Mouse (Mus musculus): Measurements from ENCODE around the gene Rptor. TPM values are rescaled to one million over a fixed set of nuclear protein-coding genes. Genes with fewer than 3 reads are reported as not detected.

Gene Rptor
- polyA plus RNA-seq, 1 experiment from 2014 or later: 9.1 TPM

DNA sequence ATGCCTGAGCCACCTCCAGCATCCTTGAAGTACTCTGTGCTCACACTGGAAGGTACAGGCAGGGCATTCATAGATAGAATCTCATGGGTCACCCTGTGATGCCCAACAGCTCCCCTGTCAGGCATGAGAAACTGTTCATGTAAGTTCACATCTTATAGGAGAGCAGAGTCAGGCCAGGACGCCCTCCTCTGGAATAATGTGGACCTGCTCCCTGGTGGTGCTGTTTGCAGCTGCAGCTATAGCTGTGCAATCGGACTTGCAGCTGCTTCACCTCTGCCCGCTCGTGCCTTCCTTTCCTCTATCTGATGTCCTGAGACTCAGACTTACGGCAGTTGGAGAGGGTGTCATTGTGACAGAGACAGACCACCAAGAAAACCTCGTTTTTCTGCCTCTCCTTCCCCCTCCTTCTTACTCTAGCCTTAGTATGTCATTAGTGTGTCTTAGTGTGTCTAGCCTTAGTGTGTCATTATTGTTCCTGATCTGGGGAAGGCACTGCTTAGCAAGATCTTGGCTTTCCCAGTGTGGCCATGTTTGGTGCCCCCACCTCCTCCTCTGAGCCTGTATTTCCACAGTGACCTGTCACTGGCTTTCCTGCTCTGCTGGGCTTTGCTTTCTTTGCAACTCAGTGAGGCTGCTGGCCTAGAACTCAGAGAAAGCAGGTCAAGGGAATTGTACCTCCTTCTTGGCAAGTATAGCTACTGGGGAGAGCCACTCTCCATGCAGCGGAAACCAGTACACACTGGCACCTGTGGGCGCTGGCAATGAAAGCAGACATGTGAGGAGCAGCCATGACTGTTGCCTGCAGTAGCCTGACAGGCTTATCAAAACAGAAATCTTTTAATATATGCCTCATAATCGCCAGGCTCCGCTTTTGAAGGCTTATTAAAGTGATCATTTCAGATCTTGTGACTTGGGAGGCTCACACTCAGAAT lies 237.0 kb downstream of the Rptor start:
- WGBS: 87% methylated on average over 10 of the region's 10 CpGs
- H3K27me3 ChIP-seq (ENCODE audit: insufficient read depth, low read length): no peaks in the 10 kb centered on the region
- H3K27ac ChIP-seq (ENCODE audit: low read length): no peak overlapping the region
- no peaks in the 10 kb centered on the region for H3K9me3 ChIP-seq (ENCODE audit: low read length)
- no peak overlapping the region for H3K9ac ChIP-seq (replicated peaks; ENCODE audit: low read length)
- H3K4me3 ChIP-seq (ENCODE audit: low read length): no peak overlapping the region
- no peak for ATAC-seq (ENCODE audit: low FRiP score, low TSS enrichment)
- H3K36me3 ChIP-seq (ENCODE audit: insufficient read depth, low read length): peaks cover 7% of the 10 kb centered on the region; the same call in 1 of the 2 replicates
- H3K4me1 ChIP-seq (ENCODE audit: insufficient read depth, low read length): no peaks in the 10 kb centered on the region
- no peak overlapping the region for H3K4me2 ChIP-seq (replicated peaks; ENCODE audit: low read depth, low read length)

DNA sequence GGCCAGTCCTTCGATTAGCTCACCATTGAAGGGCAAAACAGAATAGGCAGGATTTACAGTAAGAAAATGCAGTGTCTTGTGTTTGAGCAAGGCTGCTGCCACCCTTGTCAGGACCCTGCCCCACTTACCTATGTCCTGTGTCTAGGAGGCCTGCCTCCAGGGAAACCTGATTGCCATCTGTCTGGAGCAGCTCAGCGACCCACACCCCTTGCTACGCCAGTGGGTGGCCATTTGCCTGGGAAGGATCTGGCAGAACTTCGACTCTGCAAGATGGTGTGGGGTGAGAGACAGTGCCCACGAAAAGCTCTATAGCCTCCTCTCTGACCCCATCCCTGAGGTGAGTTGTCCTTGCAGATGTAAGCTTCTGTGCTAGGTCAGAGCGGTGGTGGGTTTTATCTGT lies 243.9 kb downstream of the Rptor start:
- Histone ChIP-seq H3K4me1 (ENCODE audit: insufficient read depth, low read length) (no peaks in the 10 kb centered on the region), H3K36me3 (ENCODE audit: insufficient read depth, low read length) (peaks cover 31% of the 10 kb centered on the region), H3K4me3 (ENCODE audit: low read length) (no peak overlapping the region), H3K9ac (replicated peaks; ENCODE audit: low read length) (no peak overlapping the region), H3K27ac (ENCODE audit: low read length) (no peak overlapping the region), H3K9me3 (ENCODE audit: low read length) (no peaks in the 10 kb centered on the region), H3K27me3 (ENCODE audit: insufficient read depth, low read length) (no peaks in the 10 kb centered on the region), H3K4me2 (replicated peaks; ENCODE audit: low read depth, low read length) (no peak overlapping the region)
- WGBS: 94% methylated on average over 6 of the region's 6 CpGs
- no peak for ATAC-seq (ENCODE audit: low FRiP score, low TSS enrichment)

DNA sequence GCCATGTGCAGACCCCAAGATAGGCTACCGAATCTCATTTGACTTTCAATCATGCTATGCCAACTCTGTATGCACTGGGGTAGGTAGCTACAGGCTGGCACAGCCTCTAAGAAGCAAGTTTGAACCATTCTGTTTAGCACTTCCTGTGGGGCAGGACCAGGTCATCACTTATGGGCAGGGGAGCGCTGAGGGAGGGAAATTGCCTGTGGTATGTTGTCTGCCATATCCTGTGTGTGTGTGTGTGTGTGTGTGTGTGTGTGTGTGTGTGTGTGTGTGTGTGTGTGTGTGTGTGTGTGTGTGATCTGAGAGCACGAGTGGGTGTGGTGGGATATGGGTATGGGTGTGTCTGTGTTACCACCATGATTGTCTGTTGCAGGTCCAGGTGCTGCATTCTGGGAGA lies 244.4 kb downstream of the Rptor start:
- no peaks in the 10 kb centered on the region for H3K4me1 ChIP-seq (ENCODE audit: insufficient read depth, low read length)
- no peak for ATAC-seq (ENCODE audit: low FRiP score, low TSS enrichment)
- H3K4me2 ChIP-seq (replicated peaks; ENCODE audit: low read depth, low read length): no peak overlapping the region
- no peaks in the 10 kb centered on the region for H3K9me3 ChIP-seq (ENCODE audit: low read length)
- peaks cover 36% of the 10 kb centered on the region for H3K36me3 ChIP-seq (ENCODE audit: insufficient read depth, low read length)
- WGBS: 86% methylated on average over 3 of the region's 3 CpGs
- H3K27me3 ChIP-seq (ENCODE audit: insufficient read depth, low read length): no peaks in the 10 kb centered on the region
- no peak overlapping the region for H3K4me3 ChIP-seq (ENCODE audit: low read length)
- no peak overlapping the region for H3K9ac ChIP-seq (replicated peaks; ENCODE audit: low read length)
- no peak overlapping the region for H3K27ac ChIP-seq (ENCODE audit: low read length)

DNA sequence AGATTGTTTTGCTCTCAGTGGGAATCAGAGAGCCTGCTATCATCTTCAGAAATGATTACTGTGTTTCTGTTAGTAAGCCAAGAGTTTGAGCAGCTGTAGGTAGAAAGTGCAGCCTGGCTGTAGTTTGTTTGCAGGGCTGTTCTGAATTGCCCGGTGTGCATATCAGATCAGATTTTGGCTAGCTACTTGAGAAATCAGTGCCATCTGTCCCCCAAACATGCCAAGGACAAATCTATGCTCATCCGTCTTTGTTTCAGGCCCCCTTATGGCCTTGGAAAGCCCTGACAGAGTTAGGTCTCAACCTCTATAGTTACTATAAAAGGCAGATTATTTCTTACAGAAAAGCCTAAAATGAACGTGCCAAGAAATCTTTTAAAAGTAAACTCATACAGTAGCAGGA lies 244.9 kb downstream of the Rptor start:
- WGBS: 93% methylated on average over 3 of the region's 3 CpGs
- no peak for ATAC-seq (ENCODE audit: low FRiP score, low TSS enrichment)
- H3K36me3 ChIP-seq (ENCODE audit: insufficient read depth, low read length): peaks cover 40% of the 10 kb centered on the region
- H3K9me3 ChIP-seq (ENCODE audit: low read length): no peaks in the 10 kb centered on the region
- no peak overlapping the region for H3K4me3 ChIP-seq (ENCODE audit: low read length)
- no peaks in the 10 kb centered on the region for H3K4me1 ChIP-seq (ENCODE audit: insufficient read depth, low read length)
- H3K4me2 ChIP-seq (replicated peaks; ENCODE audit: low read depth, low read length): no peak overlapping the region
- no peak overlapping the region for H3K9ac ChIP-seq (replicated peaks; ENCODE audit: low read length)
- H3K27ac ChIP-seq (ENCODE audit: low read length): no peak overlapping the region
- H3K27me3 ChIP-seq (ENCODE audit: insufficient read depth, low read length): no peaks in the 10 kb centered on the region

DNA sequence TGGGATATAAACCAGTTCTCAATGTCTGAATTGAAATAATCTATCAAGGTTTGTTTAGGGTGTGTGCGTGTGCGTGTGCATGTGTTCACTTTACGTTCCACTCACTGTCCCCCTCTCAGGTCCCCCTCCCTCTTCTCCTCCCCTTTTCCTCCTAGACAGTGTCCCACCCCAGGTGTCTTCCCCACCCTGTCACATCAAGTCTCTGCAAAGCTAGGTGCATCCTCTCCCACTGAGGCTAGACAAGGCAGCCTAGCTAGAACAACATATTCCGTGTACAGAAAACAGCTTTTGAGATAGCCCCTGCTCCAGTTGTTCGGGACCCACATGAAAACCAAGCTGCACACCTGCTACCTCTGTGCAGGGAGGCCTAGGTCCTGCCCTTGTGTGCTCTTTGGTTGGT lies 245.5 kb downstream of the Rptor start:
- 96% methylated on average over 5 of the region's 5 CpGs for WGBS
- no peak for ATAC-seq (ENCODE audit: low FRiP score, low TSS enrichment)
- no peak overlapping the region for H3K4me3 ChIP-seq (ENCODE audit: low read length)
- H3K9me3 ChIP-seq (ENCODE audit: low read length): no peaks in the 10 kb centered on the region
- H3K36me3 ChIP-seq (ENCODE audit: insufficient read depth, low read length): peaks cover 46% of the 10 kb centered on the region
- no peaks in the 10 kb centered on the region for H3K27me3 ChIP-seq (ENCODE audit: insufficient read depth, low read length)
- no peak overlapping the region for H3K9ac ChIP-seq (replicated peaks; ENCODE audit: low read length)
- no peak overlapping the region for H3K27ac ChIP-seq (ENCODE audit: low read length)
- no peaks in the 10 kb centered on the region for H3K4me1 ChIP-seq (ENCODE audit: insufficient read depth, low read length)
- H3K4me2 ChIP-seq (replicated peaks; ENCODE audit: low read depth, low read length): no peak overlapping the region

DNA sequence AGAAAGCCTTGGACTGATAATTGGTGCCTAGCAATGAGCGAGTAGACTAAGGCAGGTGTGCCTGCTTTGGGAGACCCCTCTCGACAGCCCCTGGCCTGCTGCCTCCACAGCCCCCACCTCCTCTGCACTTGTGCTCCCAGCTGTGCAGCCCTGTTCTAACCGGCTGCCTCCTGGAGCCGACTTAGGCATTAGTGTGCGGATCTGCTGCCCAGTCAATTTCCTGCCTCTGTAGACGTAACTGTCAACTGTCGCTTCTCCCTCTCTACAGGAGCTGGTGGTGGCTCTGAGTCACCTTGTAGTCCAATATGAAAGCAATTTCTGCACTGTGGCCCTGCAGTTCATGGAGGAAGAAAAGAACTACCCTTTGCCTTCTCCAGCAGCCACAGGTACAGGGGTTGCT lies 253.3 kb downstream of the Rptor start:
- Histone ChIP-seq H3K9ac (replicated peaks; ENCODE audit: low read length) (no peak overlapping the region), H3K27me3 (ENCODE audit: insufficient read depth, low read length) (no peaks in the 10 kb centered on the region), H3K27ac (ENCODE audit: low read length) (no peak overlapping the region), H3K4me2 (replicated peaks; ENCODE audit: low read depth, low read length) (no peak overlapping the region), H3K9me3 (ENCODE audit: low read length) (no peaks in the 10 kb centered on the region), H3K4me1 (ENCODE audit: insufficient read depth, low read length) (no peaks in the 10 kb centered on the region), H3K36me3 (ENCODE audit: insufficient read depth, low read length) (peaks cover 53% of the 10 kb centered on the region), H3K4me3 (ENCODE audit: low read length) (no peak overlapping the region)
- no peak for ATAC-seq (ENCODE audit: low FRiP score, low TSS enrichment)
- WGBS: 68% methylated on average over 7 of the region's 7 CpGs

DNA sequence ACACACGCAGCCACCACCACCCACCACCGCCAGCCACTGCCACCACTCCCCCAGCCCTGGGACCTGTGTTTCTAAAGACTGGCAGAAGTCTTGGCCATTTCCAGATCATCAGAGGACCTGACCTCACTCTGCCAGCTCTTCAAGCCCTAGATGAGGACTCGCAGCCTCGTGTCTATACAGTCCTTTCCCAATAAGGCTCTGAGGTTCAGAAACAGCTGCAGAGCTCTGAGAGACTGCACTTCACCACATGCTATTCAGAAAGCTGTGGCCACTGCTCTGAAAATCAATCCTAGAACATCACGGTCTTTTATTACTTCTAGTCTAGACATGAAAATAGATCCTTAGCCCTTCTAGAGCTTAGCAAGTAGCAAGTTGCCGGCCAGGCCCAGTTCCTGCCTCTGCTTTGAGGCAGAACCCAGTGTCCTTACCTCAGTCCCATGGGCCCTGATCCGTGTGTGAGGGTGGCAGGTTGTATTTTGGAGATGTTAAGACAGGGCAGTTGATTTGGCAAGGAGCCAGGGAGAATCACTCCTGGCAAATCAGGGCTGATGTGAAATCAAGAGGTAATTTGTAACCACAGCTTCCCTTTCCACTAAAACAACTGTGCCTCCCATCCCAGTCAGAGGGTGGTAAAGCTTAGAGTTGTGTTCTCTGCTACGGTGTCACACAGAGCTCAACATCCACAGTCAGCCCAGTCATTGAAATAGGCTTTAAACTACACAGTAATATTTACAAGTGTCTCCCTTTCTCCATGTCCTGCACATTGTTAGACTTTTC lies 260.0 kb downstream of the Rptor start:
- WGBS: 79% methylated on average over 8 of the region's 8 CpGs
- no peak overlapping the region for H3K27ac ChIP-seq (ENCODE audit: low read length)
- H3K9me3 ChIP-seq (ENCODE audit: low read length): no peaks in the 10 kb centered on the region
- peaks cover 23% of the 10 kb centered on the region for H3K36me3 ChIP-seq (ENCODE audit: insufficient read depth, low read length)
- no peak overlapping the region for H3K9ac ChIP-seq (replicated peaks; ENCODE audit: low read length)
- H3K27me3 ChIP-seq (ENCODE audit: insufficient read depth, low read length): no peaks in the 10 kb centered on the region
- no peak overlapping the region for H3K4me2 ChIP-seq (replicated peaks; ENCODE audit: low read depth, low read length)
- ATAC-seq (ENCODE audit: low FRiP score, low TSS enrichment): no peak
- no peaks in the 10 kb centered on the region for H3K4me1 ChIP-seq (ENCODE audit: insufficient read depth, low read length)
- no peak overlapping the region for H3K4me3 ChIP-seq (ENCODE audit: low read length)

DNA sequence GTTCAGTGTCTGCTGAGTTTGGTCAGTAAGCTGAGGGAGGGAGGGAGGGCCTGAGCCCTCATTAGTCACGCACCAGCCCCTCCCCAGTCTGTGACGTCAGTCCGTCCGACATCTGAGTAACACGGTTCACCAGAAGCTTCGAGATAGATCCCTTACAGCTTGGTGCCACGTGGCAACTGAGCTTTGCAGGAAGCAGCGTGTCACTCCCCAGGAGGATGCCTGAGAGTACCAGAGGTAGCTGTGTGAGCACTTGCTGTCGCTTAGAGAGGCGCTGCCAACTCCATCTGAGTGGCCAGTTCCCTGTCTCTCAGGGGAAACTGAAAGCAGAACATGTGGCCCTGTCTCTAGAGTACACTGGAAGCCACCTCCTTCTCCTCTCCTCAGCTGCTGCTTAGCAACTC lies 260.7 kb downstream of the Rptor start:
- Histone ChIP-seq H3K4me3 (ENCODE audit: low read length) (no peak overlapping the region), H3K27ac (ENCODE audit: low read length) (no peak overlapping the region), H3K4me1 (ENCODE audit: insufficient read depth, low read length) (no peaks in the 10 kb centered on the region), H3K9ac (replicated peaks; ENCODE audit: low read length) (no peak overlapping the region), H3K27me3 (ENCODE audit: insufficient read depth, low read length) (no peaks in the 10 kb centered on the region), H3K9me3 (ENCODE audit: low read length) (no peaks in the 10 kb centered on the region), H3K4me2 (replicated peaks; ENCODE audit: low read depth, low read length) (no peak overlapping the region), H3K36me3 (ENCODE audit: insufficient read depth, low read length) (peaks cover 17% of the 10 kb centered on the region)
- 31% methylated on average over 10 of the region's 10 CpGs for WGBS
- ATAC-seq (ENCODE audit: low FRiP score, low TSS enrichment): peak; percentile 59; the same call in 1 of the 2 replicates

DNA sequence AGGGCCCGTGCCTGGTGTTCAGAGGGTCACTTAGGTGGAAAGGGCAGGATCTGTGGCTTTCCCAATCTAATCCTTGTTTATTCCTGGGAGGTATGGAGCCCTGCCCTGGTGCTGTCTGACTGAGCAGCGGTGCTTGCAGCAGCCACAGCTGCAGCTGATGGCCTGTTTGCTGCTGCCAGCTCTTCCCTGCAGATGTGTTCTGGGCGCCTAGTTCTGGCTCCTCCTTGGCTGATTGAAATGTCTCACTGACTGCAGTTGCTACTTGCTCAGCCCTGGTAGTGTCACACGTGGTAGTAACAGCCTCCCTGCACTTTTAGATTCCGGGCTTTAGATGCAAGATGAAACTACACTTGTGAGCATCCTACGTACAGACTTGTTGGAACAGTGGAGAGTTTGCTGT lies 264.1 kb downstream of the Rptor start:
- H3K27ac ChIP-seq (ENCODE audit: low read length): no peak overlapping the region
- no peaks in the 10 kb centered on the region for H3K27me3 ChIP-seq (ENCODE audit: insufficient read depth, low read length)
- H3K4me2 ChIP-seq (replicated peaks; ENCODE audit: low read depth, low read length): no peak overlapping the region
- no peaks in the 10 kb centered on the region for H3K9me3 ChIP-seq (ENCODE audit: low read length)
- no peaks in the 10 kb centered on the region for H3K4me1 ChIP-seq (ENCODE audit: insufficient read depth, low read length)
- no peak for ATAC-seq (ENCODE audit: low FRiP score, low TSS enrichment)
- H3K9ac ChIP-seq (replicated peaks; ENCODE audit: low read length): no peak overlapping the region
- 88% methylated on average over 6 of the region's 6 CpGs for WGBS
- H3K4me3 ChIP-seq (ENCODE audit: low read length): no peak overlapping the region
- H3K36me3 ChIP-seq (ENCODE audit: insufficient read depth, low read length): peaks cover 16% of the 10 kb centered on the region; the same call in 1 of the 2 replicates

DNA sequence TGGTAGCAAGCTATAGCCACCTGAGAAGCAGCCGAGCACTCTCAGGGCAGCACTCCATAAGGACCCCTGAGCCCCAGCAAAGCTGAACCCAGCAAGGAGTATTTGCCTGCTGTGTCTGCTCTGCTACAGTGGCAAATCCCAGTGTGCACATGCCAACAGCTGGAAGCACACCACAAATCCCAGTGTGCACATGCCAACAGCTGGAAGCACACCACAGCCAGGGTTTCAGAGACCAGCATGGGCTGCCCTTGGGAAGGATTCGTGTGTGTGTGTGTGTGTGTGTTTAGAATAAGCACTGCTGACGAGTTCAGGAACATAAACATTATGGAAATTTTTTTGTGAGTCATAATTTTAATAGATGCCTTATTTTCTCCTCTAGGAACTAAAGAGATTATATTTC lies 265.4 kb downstream of the Rptor start:
- no peaks in the 10 kb centered on the region for H3K9me3 ChIP-seq (ENCODE audit: low read length)
- H3K4me3 ChIP-seq (ENCODE audit: low read length): no peak overlapping the region
- H3K27ac ChIP-seq (ENCODE audit: low read length): no peak overlapping the region
- no peak for ATAC-seq (ENCODE audit: low FRiP score, low TSS enrichment)
- no peaks in the 10 kb centered on the region for H3K27me3 ChIP-seq (ENCODE audit: insufficient read depth, low read length)
- H3K9ac ChIP-seq (replicated peaks; ENCODE audit: low read length): no peak overlapping the region
- 80% methylated on average over 3 of the region's 3 CpGs for WGBS
- H3K4me1 ChIP-seq (ENCODE audit: insufficient read depth, low read length): no peaks in the 10 kb centered on the region
- H3K36me3 ChIP-seq (ENCODE audit: insufficient read depth, low read length): peaks cover 26% of the 10 kb centered on the region
- H3K4me2 ChIP-seq (replicated peaks; ENCODE audit: low read depth, low read length): no peak overlapping the region
